Mouse (Mus musculus) retina, postnatal 7 days (tissue): Measurements from ENCODE around the gene Vmn2r-ps159.
"Not testable (repeated sequence)": the region's sequence is repeated elsewhere in the genome, so short reads cannot be mapped to it uniquely, and the experiment has no call there.

Experiments used
- DNase-seq: peaks from one replicate; pipeline ENCODE4 v3.0.0-alpha.2; 2012; ENCODE audit warnings: low read depth, low spot score

Vmn2r-ps159 gene

DNA sequence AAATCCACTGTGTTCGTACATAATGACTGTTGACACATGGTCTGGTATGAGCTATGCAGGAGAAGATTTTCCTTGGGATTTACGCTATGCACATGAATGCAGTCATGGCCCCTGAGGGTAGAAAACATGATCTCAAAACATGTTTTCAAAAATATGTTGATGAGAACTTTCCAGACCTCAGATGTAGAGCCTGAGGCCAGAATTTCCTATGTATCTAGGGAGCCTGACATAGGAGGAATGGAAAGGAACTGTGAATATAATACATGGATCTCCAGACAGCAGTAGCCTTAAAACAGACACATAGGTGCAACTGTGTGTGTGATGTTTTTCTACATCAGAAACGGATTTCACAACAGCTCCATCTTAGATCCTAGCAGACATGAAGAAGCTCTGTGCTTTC is at the start of gene Vmn2r-ps159:
Vmn2r-ps159 (plus strand) TSS at position 301 of the 400 bp plus-strand sequence.
- DNase-seq, result not testable (repeated sequence)

DNA sequence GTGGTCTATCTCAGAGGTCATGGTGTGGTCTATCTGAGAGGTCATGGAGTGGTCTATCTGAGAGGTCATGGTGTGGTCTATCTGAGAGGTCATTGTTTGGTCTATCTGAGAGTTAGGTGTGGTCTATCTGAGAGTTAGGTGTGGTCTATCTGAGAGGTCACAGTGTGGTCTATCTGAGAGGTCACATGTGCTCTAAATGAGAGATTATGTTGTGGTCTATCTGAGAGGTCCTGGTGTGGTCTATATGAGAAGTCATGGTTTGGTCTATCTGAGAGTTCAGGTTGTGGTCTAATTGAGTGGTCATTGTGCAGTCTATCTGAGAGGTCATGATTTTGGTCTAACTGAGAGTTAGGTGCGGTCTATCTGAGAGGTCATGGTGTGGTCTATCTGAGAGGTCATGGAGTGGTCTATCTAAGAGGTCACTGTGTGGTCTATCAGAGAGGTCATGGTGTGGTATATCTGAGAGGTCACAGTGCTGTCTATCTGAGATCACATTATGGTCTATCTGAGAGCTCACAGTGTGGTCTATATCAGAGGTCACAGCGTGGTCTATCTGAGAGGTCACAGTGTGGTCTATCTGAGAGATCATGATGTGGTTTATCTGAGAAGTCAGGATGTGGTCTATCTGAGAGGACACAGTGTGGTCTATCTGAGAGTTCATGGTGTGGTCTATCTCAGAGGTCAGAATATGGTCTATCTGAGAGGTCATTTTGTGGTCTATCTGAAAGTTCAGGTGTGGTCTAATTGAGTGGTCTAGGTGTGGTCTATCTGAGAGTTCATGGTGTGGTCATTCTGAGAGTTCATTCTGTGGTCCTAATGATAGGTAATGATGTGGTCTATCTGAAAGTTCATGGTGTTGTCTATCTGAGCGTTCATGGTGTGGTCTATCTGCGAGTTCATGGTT is 10.9 kb downstream of the Vmn2r-ps159 start:
- DNase-seq, result not testable (repeated sequence)

- peak; percentile 23 for DNase-seq
These were observed 11.8 kb downstream of the Vmn2r-ps159 start for GRCm38 (mm10) chr4:156342569-156343325.

GRCm38 (mm10) chr4:156343332-156343731 is 12.4 kb downstream of the Vmn2r-ps159 start:
- no peak for DNase-seq

GRCm38 (mm10) chr4:156356756-156357437 is 26.0 kb downstream of the Vmn2r-ps159 start:
- not testable (repeated sequence) for DNase-seq
